Mouse (Mus musculus): Measurements from ENCODE around the gene Slc2a4. TPM values are rescaled to one million over a fixed set of nuclear protein-coding genes. Genes with fewer than 3 reads are reported as not detected.

The Slc2a4 gene
- polyA plus RNA-seq, 1 experiment from 2014 or later: 31.5 TPM

- H3K9me3 ChIP-seq (ENCODE audit: control insufficient read depth, low read depth, low read length): no peaks in the 10 kb centered on the region
- H3K27ac ChIP-seq (ENCODE audit: low read length): no peak overlapping the region
- H3K4me1 ChIP-seq (ENCODE audit: control insufficient read depth, insufficient read depth, low read length): peaks cover 13% of the 10 kb centered on the region
- H3K36me3 ChIP-seq (ENCODE audit: control insufficient read depth, insufficient read depth, low read length): peaks cover 78% of the 10 kb centered on the region
- no peak overlapping the region for H3K4me3 ChIP-seq (ENCODE audit: low read depth, low read length)
- no peak overlapping the region for H3K9ac ChIP-seq (replicated peaks; ENCODE audit: low read depth, low read length)
- no peak overlapping the region for H3K4me2 ChIP-seq (replicated peaks; ENCODE audit: low read depth, low read length)
- ATAC-seq (ENCODE audit: insufficient number of reproducible peaks, insufficient read depth, low FRiP score, low read depth): no peak
- WGBS: 92% methylated on average over 17 of the region's 17 CpGs
- no peaks in the 10 kb centered on the region for H3K27me3 ChIP-seq (ENCODE audit: control insufficient read depth, insufficient read depth, low read length)
Observed at GRCm38 (mm10) chr11:69910781-69911560, 37.0 kb downstream of the Slc2a4 start.

- Histone ChIP-seq H3K27me3 (ENCODE audit: control insufficient read depth, insufficient read depth, low read length) (no peaks in the 10 kb centered on the region), H3K9ac (replicated peaks; ENCODE audit: low read depth, low read length) (no peak overlapping the region), H3K9me3 (ENCODE audit: control insufficient read depth, low read depth, low read length) (no peaks in the 10 kb centered on the region), H3K4me3 (ENCODE audit: low read depth, low read length) (no peak overlapping the region), H3K27ac (ENCODE audit: low read length) (no peak overlapping the region), H3K36me3 (ENCODE audit: control insufficient read depth, insufficient read depth, low read length) (peaks cover 76% of the 10 kb centered on the region), H3K4me1 (ENCODE audit: control insufficient read depth, insufficient read depth, low read length) (peaks cover 7% of the 10 kb centered on the region), H3K4me2 (replicated peaks; ENCODE audit: low read depth, low read length) (no peak overlapping the region)
- no peak for ATAC-seq (ENCODE audit: insufficient number of reproducible peaks, insufficient read depth, low FRiP score, low read depth)
- 90% methylated on average over 8 of the region's 8 CpGs for WGBS
Observed at GRCm38 (mm10) chr11:69910177-69910576, 37.8 kb downstream of the Slc2a4 start.

GRCm38 (mm10) chr11:69909174-69909573 lies 38.8 kb downstream of the Slc2a4 start:
- H3K4me1 ChIP-seq (ENCODE audit: control insufficient read depth, insufficient read depth, low read length): no peaks in the 10 kb centered on the region
- no peak overlapping the region for H3K4me2 ChIP-seq (replicated peaks; ENCODE audit: low read depth, low read length)
- H3K9ac ChIP-seq (replicated peaks; ENCODE audit: low read depth, low read length): no peak overlapping the region
- no peak overlapping the region for H3K27ac ChIP-seq (ENCODE audit: low read length)
- H3K36me3 ChIP-seq (ENCODE audit: control insufficient read depth, insufficient read depth, low read length): peaks cover 76% of the 10 kb centered on the region
- no peaks in the 10 kb centered on the region for H3K27me3 ChIP-seq (ENCODE audit: control insufficient read depth, insufficient read depth, low read length)
- H3K9me3 ChIP-seq (ENCODE audit: control insufficient read depth, low read depth, low read length): no peaks in the 10 kb centered on the region
- 90% methylated on average over 5 of the region's 5 CpGs for WGBS
- H3K4me3 ChIP-seq (ENCODE audit: low read depth, low read length): no peak overlapping the region
- no peak for ATAC-seq (ENCODE audit: insufficient number of reproducible peaks, insufficient read depth, low FRiP score, low read depth)

GRCm38 (mm10) chr11:69908645-69909044 lies 39.3 kb downstream of the Slc2a4 start:
- WGBS: 91% methylated on average over 11 of the region's 11 CpGs
- no peaks in the 10 kb centered on the region for H3K9me3 ChIP-seq (ENCODE audit: control insufficient read depth, low read depth, low read length)
- no peak overlapping the region for H3K4me3 ChIP-seq (ENCODE audit: low read depth, low read length)
- peaks cover 82% of the 10 kb centered on the region for H3K36me3 ChIP-seq (ENCODE audit: control insufficient read depth, insufficient read depth, low read length)
- ATAC-seq (ENCODE audit: insufficient number of reproducible peaks, insufficient read depth, low FRiP score, low read depth): no peak
- H3K27ac ChIP-seq (ENCODE audit: low read length): no peak overlapping the region
- no peaks in the 10 kb centered on the region for H3K4me1 ChIP-seq (ENCODE audit: control insufficient read depth, insufficient read depth, low read length)
- H3K27me3 ChIP-seq (ENCODE audit: control insufficient read depth, insufficient read depth, low read length): no peaks in the 10 kb centered on the region
- no peak overlapping the region for H3K4me2 ChIP-seq (replicated peaks; ENCODE audit: low read depth, low read length)
- no peak overlapping the region for H3K9ac ChIP-seq (replicated peaks; ENCODE audit: low read depth, low read length)

- ATAC-seq (ENCODE audit: insufficient number of reproducible peaks, insufficient read depth, low FRiP score, low read depth): no peak
- no peak overlapping the region for H3K27ac ChIP-seq (ENCODE audit: low read length)
- H3K9me3 ChIP-seq (ENCODE audit: control insufficient read depth, low read depth, low read length): no peaks in the 10 kb centered on the region
- H3K36me3 ChIP-seq (ENCODE audit: control insufficient read depth, insufficient read depth, low read length): peaks cover 51% of the 10 kb centered on the region
- H3K4me1 ChIP-seq (ENCODE audit: control insufficient read depth, insufficient read depth, low read length): peaks cover 12% of the 10 kb centered on the region
- H3K27me3 ChIP-seq (ENCODE audit: control insufficient read depth, insufficient read depth, low read length): no peaks in the 10 kb centered on the region
- no peak overlapping the region for H3K4me3 ChIP-seq (ENCODE audit: low read depth, low read length)
- H3K9ac ChIP-seq (replicated peaks; ENCODE audit: low read depth, low read length): no peak overlapping the region
- 94% methylated on average over 9 of the region's 9 CpGs for WGBS
- no peak overlapping the region for H3K4me2 ChIP-seq (replicated peaks; ENCODE audit: low read depth, low read length)
Observed at GRCm38 (mm10) chr11:69904311-69904710, 43.7 kb downstream of the Slc2a4 start.

GRCm38 (mm10) chr11:69902972-69903371 lies 45.0 kb downstream of the Slc2a4 start:
- H3K9ac ChIP-seq (replicated peaks; ENCODE audit: low read depth, low read length): peak overlapping the region; percentile 93; the same call in 1 of the 2 replicates

GRCm38 (mm10) chr11:69901993-69902392 lies 46.0 kb downstream of the Slc2a4 start:
- peak overlapping the region; percentile 93 for H3K9ac ChIP-seq (replicated peaks; ENCODE audit: low read depth, low read length)
- no peaks in the 10 kb centered on the region for H3K9me3 ChIP-seq (ENCODE audit: control insufficient read depth, low read depth, low read length)
- peak overlapping the region; percentile 79 for H3K4me3 ChIP-seq (ENCODE audit: low read depth, low read length)
- peak overlapping the region; percentile 97 for H3K4me2 ChIP-seq (replicated peaks; ENCODE audit: low read depth, low read length)
- peaks cover 12% of the 10 kb centered on the region for H3K4me1 ChIP-seq (ENCODE audit: control insufficient read depth, insufficient read depth, low read length)
- H3K36me3 ChIP-seq (ENCODE audit: control insufficient read depth, insufficient read depth, low read length): peaks cover 28% of the 10 kb centered on the region
- WGBS: under 1% methylated on average over 39 of the region's 39 CpGs
- ATAC-seq (ENCODE audit: insufficient number of reproducible peaks, insufficient read depth, low FRiP score, low read depth): no peak
- H3K27ac ChIP-seq (ENCODE audit: low read length): peak overlapping the region; percentile 97
- no peaks in the 10 kb centered on the region for H3K27me3 ChIP-seq (ENCODE audit: control insufficient read depth, insufficient read depth, low read length)

More at GRCm38 (mm10) chr11:69902972-69903371, 45.0 kb downstream of the Slc2a4 start:
- Histone ChIP-seq H3K27me3 (ENCODE audit: control insufficient read depth, insufficient read depth, low read length) (no peaks in the 10 kb centered on the region), H3K9me3 (ENCODE audit: control insufficient read depth, low read depth, low read length) (no peaks in the 10 kb centered on the region), H3K36me3 (ENCODE audit: control insufficient read depth, insufficient read depth, low read length) (peaks cover 38% of the 10 kb centered on the region), H3K27ac (ENCODE audit: low read length) (no peak overlapping the region), H3K4me1 (ENCODE audit: control insufficient read depth, insufficient read depth, low read length) (peaks cover 12% of the 10 kb centered on the region), H3K4me2 (replicated peaks; ENCODE audit: low read depth, low read length) (peak overlapping the region; percentile 97), H3K4me3 (ENCODE audit: low read depth, low read length) (peak overlapping the region; percentile 79; the same call in 1 of the 2 replicates)
- 84% methylated on average over 13 of the region's 13 CpGs for WGBS
- no peak for ATAC-seq (ENCODE audit: insufficient number of reproducible peaks, insufficient read depth, low FRiP score, low read depth)

GRCm38 (mm10) chr11:69901406-69901846 lies 46.6 kb downstream of the Slc2a4 start:
- Histone ChIP-seq H3K4me1 (ENCODE audit: control insufficient read depth, insufficient read depth, low read length) (peaks cover 12% of the 10 kb centered on the region), H3K9ac (replicated peaks; ENCODE audit: low read depth, low read length) (peak overlapping the region; percentile 93), H3K4me3 (ENCODE audit: low read depth, low read length) (peak overlapping the region; percentile 79), H3K9me3 (ENCODE audit: control insufficient read depth, low read depth, low read length) (no peaks in the 10 kb centered on the region), H3K27ac (ENCODE audit: low read length) (peak overlapping the region; percentile 97), H3K4me2 (replicated peaks; ENCODE audit: low read depth, low read length) (peak overlapping the region; percentile 97), H3K27me3 (ENCODE audit: control insufficient read depth, insufficient read depth, low read length) (no peaks in the 10 kb centered on the region), H3K36me3 (ENCODE audit: control insufficient read depth, insufficient read depth, low read length) (peaks cover 22% of the 10 kb centered on the region)
- ATAC-seq (ENCODE audit: insufficient number of reproducible peaks, insufficient read depth, low FRiP score, low read depth): peak; percentile 76
- under 1% methylated on average over 42 of the region's 42 CpGs for WGBS

Data from stomach, embryonic 14.5 days (tissue).